Mouse (Mus musculus) kidney, adult 2 months (tissue): ENCODE measurements around the gene Zfp423.

Source experiments
- CTCF ChIP-seq: fragments of 200-500 bp; conservative IDR thresholded peaks from 2 replicates; pipeline ENCODE4 v1.5.1; 2011; ENCODE audit warnings: low read depth, mild to moderate bottlenecking, control low read depth, low read length, moderate library complexity, mixed read lengths; ENCODE audit not compliant: insufficient read depth, insufficient read length
- POLR2A ChIP-seq: fragments of 200-500 bp; IDR thresholded peaks from one replicate; pipeline ENCODE4 v1.6.1; 2011; ENCODE audit warnings: low read depth, low read length, control low read depth

DNA sequence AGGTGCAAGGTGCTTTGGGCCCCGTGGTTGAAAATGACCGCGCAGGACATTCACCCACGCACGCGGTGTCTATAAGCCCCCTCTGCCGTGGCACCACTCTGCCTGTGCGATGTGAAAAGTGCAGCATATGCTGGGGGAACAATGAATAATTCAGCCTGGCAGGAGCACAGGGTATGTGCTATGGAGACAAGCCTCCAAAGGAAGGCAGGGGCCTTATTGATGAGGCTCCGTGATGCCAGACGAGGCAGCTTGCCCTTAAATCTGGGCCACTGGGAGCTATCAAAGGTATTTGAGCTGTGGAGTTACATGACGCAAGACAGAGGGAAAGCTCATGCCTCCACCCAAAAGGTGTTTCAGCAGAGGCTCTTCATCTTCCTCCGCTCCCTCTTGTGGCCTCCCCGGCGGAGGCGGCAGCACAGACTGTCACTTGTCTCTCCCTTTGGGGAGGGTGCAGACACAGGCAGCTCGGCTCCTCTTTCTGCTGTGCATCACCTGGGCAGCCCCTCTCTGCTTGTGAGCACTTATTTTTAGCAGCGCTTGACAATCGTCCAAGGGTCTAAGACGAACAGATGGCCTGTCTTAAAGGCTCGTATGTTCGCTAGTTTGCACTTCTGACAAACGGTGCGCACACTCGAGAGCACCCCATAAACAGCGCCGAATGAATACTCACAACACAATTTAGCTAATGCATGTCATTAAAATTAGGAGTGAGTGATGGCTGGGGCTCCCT, 291.3 kb downstream of the Zfp423 start:
- TF ChIP-seq CTCF (no peak), POLR2A (no peak)
